Mouse (Mus musculus): ENCODE measurements around the gene Lipe. TPM values are rescaled to one million over a fixed set of nuclear protein-coding genes. Genes with fewer than 3 reads are reported as not detected.

The Lipe gene
- polyA plus RNA-seq, 2 experiments: 3.5 to 10.4 TPM

GRCm38 (mm10) chr7:25378181-25379100 is 20.1 kb downstream of the Lipe start:
- no peak for ATAC-seq (ENCODE audit: low FRiP score, low read depth)
- TF ChIP-seq POLR2A (IDR thresholded peaks at IDR 0.05; ENCODE audit: borderline replicate concordance, extremely low read depth, insufficient read depth, insufficient read length): no peak
- peaks cover 14% of the 10 kb centered on the region for H3K36me3 ChIP-seq (ENCODE audit: control insufficient read depth, insufficient read depth, low read length)
- DNase-seq (ENCODE audit: low spot score): no peak
- H3K9ac ChIP-seq (ENCODE audit: low read depth, low read length, severe bottlenecking): no peak overlapping the region
- peaks cover 19% of the 10 kb centered on the region for H3K4me1 ChIP-seq (ENCODE audit: control insufficient read depth, insufficient read depth, low read length)
- no peak overlapping the region for H3K27ac ChIP-seq (replicated peaks; ENCODE audit: low read depth, low read length)
- no peaks in the 10 kb centered on the region for H3K9me3 ChIP-seq (ENCODE audit: control insufficient read depth, low read length)
- WGBS: 81% methylated on average over 13 of the region's 13 CpGs
- no peak overlapping the region for H3K4me2 ChIP-seq (replicated peaks; ENCODE audit: low read depth, low read length, severe bottlenecking)
- H3K4me3 ChIP-seq (replicated peaks; ENCODE audit: low read length): no peak overlapping the region
- H3K27me3 ChIP-seq (ENCODE audit: control insufficient read depth, insufficient read depth, low read length): no peaks in the 10 kb centered on the region

- TF ChIP-seq POLR2A (IDR thresholded peaks at IDR 0.05; ENCODE audit: borderline replicate concordance, extremely low read depth, insufficient read depth, insufficient read length): no peak
- Histone ChIP-seq H3K36me3 (ENCODE audit: control insufficient read depth, insufficient read depth, low read length) (peaks cover 4% of the 10 kb centered on the region; the same call in 1 of the 2 replicates), H3K9ac (ENCODE audit: low read depth, low read length, severe bottlenecking) (no peak overlapping the region), H3K27me3 (ENCODE audit: control insufficient read depth, insufficient read depth, low read length) (no peaks in the 10 kb centered on the region), H3K4me3 (replicated peaks; ENCODE audit: low read length) (peak overlapping the region; percentile 27), H3K4me2 (replicated peaks; ENCODE audit: low read depth, low read length, severe bottlenecking) (peak overlapping the region; percentile 44), H3K9me3 (ENCODE audit: control insufficient read depth, low read length) (no peaks in the 10 kb centered on the region), H3K4me1 (ENCODE audit: control insufficient read depth, insufficient read depth, low read length) (peaks cover 19% of the 10 kb centered on the region), H3K27ac (replicated peaks; ENCODE audit: low read depth, low read length) (no peak overlapping the region)
- no peak for ATAC-seq (ENCODE audit: low FRiP score, low read depth)
- WGBS: 49% methylated on average over 8 of the region's 8 CpGs
- no peak for DNase-seq (ENCODE audit: low spot score)
Observed at GRCm38 (mm10) chr7:25377100-25377700, 21.3 kb downstream of the Lipe start.

GRCm38 (mm10) chr7:25376556-25376955 is 22.0 kb downstream of the Lipe start:
- Histone ChIP-seq H3K27ac (replicated peaks; ENCODE audit: low read depth, low read length) (no peak overlapping the region), H3K36me3 (ENCODE audit: control insufficient read depth, insufficient read depth, low read length) (no peaks in the 10 kb centered on the region), H3K4me2 (replicated peaks; ENCODE audit: low read depth, low read length, severe bottlenecking) (peak overlapping the region; percentile 44), H3K27me3 (ENCODE audit: control insufficient read depth, insufficient read depth, low read length) (no peaks in the 10 kb centered on the region), H3K4me1 (ENCODE audit: control insufficient read depth, insufficient read depth, low read length) (peaks cover 19% of the 10 kb centered on the region), H3K4me3 (replicated peaks; ENCODE audit: low read length) (peak overlapping the region; percentile 27), H3K9ac (ENCODE audit: low read depth, low read length, severe bottlenecking) (no peak overlapping the region), H3K9me3 (ENCODE audit: control insufficient read depth, low read length) (no peaks in the 10 kb centered on the region)
- peak; percentile 31; the same call in 1 of the 2 replicates for ATAC-seq (ENCODE audit: low FRiP score, low read depth)
- WGBS: 3% methylated on average over 17 of the region's 17 CpGs
- peak; percentile 64 for DNase-seq (ENCODE audit: low spot score)
- TF ChIP-seq POLR2A (IDR thresholded peaks at IDR 0.05; ENCODE audit: borderline replicate concordance, extremely low read depth, insufficient read depth, insufficient read length): no peak

GRCm38 (mm10) chr7:25372441-25372840 is 26.1 kb downstream of the Lipe start:
- Histone ChIP-seq H3K27ac (replicated peaks; ENCODE audit: low read depth, low read length) (no peak overlapping the region), H3K9ac (ENCODE audit: low read depth, low read length, severe bottlenecking) (no peak overlapping the region), H3K4me2 (replicated peaks; ENCODE audit: low read depth, low read length, severe bottlenecking) (no peak overlapping the region), H3K36me3 (ENCODE audit: control insufficient read depth, insufficient read depth, low read length) (no peaks in the 10 kb centered on the region), H3K4me3 (replicated peaks; ENCODE audit: low read length) (no peak overlapping the region), H3K9me3 (ENCODE audit: control insufficient read depth, low read length) (no peaks in the 10 kb centered on the region), H3K27me3 (ENCODE audit: control insufficient read depth, insufficient read depth, low read length) (peaks cover 22% of the 10 kb centered on the region), H3K4me1 (ENCODE audit: control insufficient read depth, insufficient read depth, low read length) (peaks cover 5% of the 10 kb centered on the region; the same call in 1 of the 2 replicates)
- DNase-seq (ENCODE audit: low spot score) (no peak), ATAC-seq (ENCODE audit: low FRiP score, low read depth) (no peak)
- no peak for TF ChIP-seq POLR2A (IDR thresholded peaks at IDR 0.05; ENCODE audit: borderline replicate concordance, extremely low read depth, insufficient read depth, insufficient read length)
- WGBS: 83% methylated on average over 5 of the region's 5 CpGs

GRCm38 (mm10) chr7:25369058-25369749 is 29.3 kb downstream of the Lipe start, which contains the start of gene Cnfn:
TSS of gene Cnfn (minus strand) at chr7:25369724.
- DNase-seq (ENCODE audit: low spot score): no peak
- no peak for ATAC-seq (ENCODE audit: low FRiP score, low read depth)
- Histone ChIP-seq H3K4me1 (ENCODE audit: control insufficient read depth, insufficient read depth, low read length) (peaks cover 3% of the 10 kb centered on the region; the same call in 1 of the 2 replicates), H3K27ac (replicated peaks; ENCODE audit: low read depth, low read length) (no peak within 1 kb of the TSS), H3K9me3 (ENCODE audit: control insufficient read depth, low read length) (no peaks in the 10 kb centered on the region), H3K4me3 (replicated peaks; ENCODE audit: low read length) (no peak within 1 kb of the TSS), H3K36me3 (ENCODE audit: control insufficient read depth, insufficient read depth, low read length) (peaks cover 7% of the 10 kb centered on the region), H3K9ac (ENCODE audit: low read depth, low read length, severe bottlenecking) (no peak within 1 kb of the TSS), H3K27me3 (ENCODE audit: control insufficient read depth, insufficient read depth, low read length) (peaks cover 30% of the 10 kb centered on the region), H3K4me2 (replicated peaks; ENCODE audit: low read depth, low read length, severe bottlenecking) (no peak within 1 kb of the TSS)
- no peak for TF ChIP-seq POLR2A (IDR thresholded peaks at IDR 0.05; ENCODE audit: borderline replicate concordance, extremely low read depth, insufficient read depth, insufficient read length)
- WGBS: 51% methylated on average over 12 of the region's 12 CpGs

Measured in limb, embryonic 14.5 days (tissue).